Mouse (Mus musculus) heart, adult 2 months (tissue): ENCODE data around the gene Rreb1. TPM values are rescaled to one million over a fixed set of nuclear protein-coding genes. Genes with fewer than 3 reads are reported as not detected.

Experiments used
- DNase-seq, 2 experiments: peaks; one replicate each; pipeline ENCODE4 v3.0.0; 2021
- H3K27ac ChIP-seq: fragments of 200-600 bp; 2 replicates; pipeline ENCODE4 v1.8.1; 2022
- H3K27me3 ChIP-seq: fragments of 200-500 bp; 2 replicates; pipeline ENCODE4 v1.6.1; 2012; ENCODE audit warnings: mild to moderate bottlenecking, low read length, inconsistent platforms, mixed read lengths; ENCODE audit not compliant: control insufficient read depth, insufficient read depth
- H3K36me3 ChIP-seq: fragments of 200-500 bp; 2 replicates; pipeline ENCODE4 v1.6.1; 2012; ENCODE audit warnings: low read length, inconsistent platforms; ENCODE audit not compliant: control insufficient read depth, insufficient read depth
- H3K4me1 ChIP-seq: fragments of 200-500 bp; 2 replicates; pipeline ENCODE4 v1.6.1; 2011; ENCODE audit warnings: low read length; ENCODE audit not compliant: control insufficient read depth, insufficient read depth
- H3K4me3 ChIP-seq: fragments of 200-600 bp; 2 replicates; pipeline ENCODE4 v1.8.1; 2022
- H3K79me2 ChIP-seq: fragments of 200-500 bp; replicated peaks from 2 replicates; pipeline ENCODE4 v1.6.1; 2012; ENCODE audit warnings: mild to moderate bottlenecking, inconsistent platforms, low read length, moderate library complexity, mixed read lengths; ENCODE audit not compliant: control insufficient read depth, insufficient read depth
- H3K9ac ChIP-seq: fragments of 200-500 bp; 2 replicates; pipeline ENCODE4 v1.6.1; 2012; ENCODE audit warnings: low read depth, mild to moderate bottlenecking, control low read depth, inconsistent platforms, low read length, mixed read lengths
- CTCF ChIP-seq: fragments of 200-600 bp; IDR thresholded peaks from 2 replicates; pipeline ENCODE4 v1.8.1; 2022; ENCODE audit warnings: antibody characterized with exemption, mild to moderate bottlenecking, moderate library complexity
- EP300 ChIP-seq: fragments of 200-500 bp; IDR thresholded peaks from 2 replicates; pipeline ENCODE4 v1.6.1; 2011; ENCODE audit warnings: low read depth, low read length, control low read depth; ENCODE audit not compliant: insufficient read depth
- POLR2A ChIP-seq: fragments of 200-500 bp; IDR thresholded peaks from 2 replicates; pipeline ENCODE4 v1.6.1; 2011; ENCODE audit warnings: mild to moderate bottlenecking, low read depth, low read length, control low read depth; ENCODE audit not compliant: insufficient read depth
- WGBS: fragments of 180-500 bp; shearing (Covaris S2); methylation state at CpG from one replicate; pipeline ENCODE4 v1.1.7; 2018; 5-methylcytosine and 5-hydroxymethylcytosine counted together
- intact Hi-C: fragments of 180-260 bp; cut with DNase I; formaldehyde crosslinking; loops from one replicate; pipeline ENCODE4 v1.15.1; 2025
- polyA plus RNA-seq: library from polyadenylated mRNA; depleted of rRNA; stranded (reverse); fragments of >200 nt; gene quantifications from 2 replicates; pipeline ENCODE4 v1.2.3, GENCODE M21; 2012
- total RNA-seq, 2 experiments: library from RNA; stranded (reverse); gene quantifications; 2 replicates each; pipeline ENCODE4 v1.2.3; 2021

The Rreb1 gene
- total and polyA plus RNA-seq, 3 experiments, result 12.8 to 57.5 (median 34.3) TPM

GRCm38 (mm10) chr13:37858066-37858501 lies 79.9 kb downstream of the Rreb1 start:
- intact Hi-C loops, result no loop called here
- WGBS, result 2% methylated on average over 19 of the region's 19 CpGs
- H3K4me1 ChIP-seq, result peaks cover 18% of the 10 kb centered on the region

GRCm38 (mm10) chr13:37858508-37858907 lies 80.3 kb downstream of the Rreb1 start:
- intact Hi-C loops, result no loop called here
- peaks cover 20% of the 10 kb centered on the region for H3K4me1 ChIP-seq
- H3K36me3 ChIP-seq, result peaks cover 7% of the 10 kb centered on the region
- H3K79me2 ChIP-seq, result peaks cover 7% of the 10 kb centered on the region
- H3K27ac ChIP-seq, result peak overlapping the region; percentile 95
- no peaks in the 10 kb centered on the region for H3K27me3 ChIP-seq
- no peak for TF ChIP-seq POLR2A
- TF ChIP-seq CTCF, result no peak
- no peak for TF ChIP-seq EP300
- peak overlapping the region; percentile 75 for H3K4me3 ChIP-seq
- peak overlapping the region; percentile 62 for H3K9ac ChIP-seq
- WGBS, result 55% methylated on average over 9 of the region's 9 CpGs
- peak in 1 of 2 experiments; percentile 27 for DNase-seq

More at GRCm38 (mm10) chr13:37858066-37858501, 79.9 kb downstream of the Rreb1 start:
- no peak for DNase-seq
- Histone ChIP-seq H3K9ac (peak overlapping the region; percentile 62), H3K4me3 (peak overlapping the region; percentile 75), H3K79me2 (peaks cover 7% of the 10 kb centered on the region), H3K27me3 (no peaks in the 10 kb centered on the region), H3K27ac (peak overlapping the region; percentile 95), H3K36me3 (peaks cover 8% of the 10 kb centered on the region)
- TF ChIP-seq EP300 (no peak), CTCF (peak; percentile 18; the same call in 1 of the 2 replicates)

GRCm38 (mm10) chr13:37859782-37860181 lies 81.6 kb downstream of the Rreb1 start:
- Histone ChIP-seq H3K36me3 (peaks cover 6% of the 10 kb centered on the region), H3K9ac (no peak overlapping the region), H3K4me3 (no peak overlapping the region), H3K27me3 (no peaks in the 10 kb centered on the region), H3K27ac (no peak overlapping the region), H3K79me2 (peaks cover 9% of the 10 kb centered on the region), H3K4me1 (peaks cover 14% of the 10 kb centered on the region)
- intact Hi-C loops, result no loop called here
- TF ChIP-seq CTCF (no peak), POLR2A (no peak), EP300 (no peak)
- peak in 1 of 2 experiments; percentile 13 for DNase-seq
- 74% methylated on average over 8 of the region's 8 CpGs for WGBS

- Histone ChIP-seq H3K4me3 (no peak overlapping the region), H3K27me3 (no peaks in the 10 kb centered on the region), H3K4me1 (peaks cover 14% of the 10 kb centered on the region), H3K9ac (no peak overlapping the region), H3K79me2 (peaks cover 9% of the 10 kb centered on the region), H3K36me3 (peaks cover 5% of the 10 kb centered on the region), H3K27ac (no peak overlapping the region)
- DNase-seq, result no peak
- WGBS, result 97% methylated on average over 3 of the region's 3 CpGs
- no peak for TF ChIP-seq CTCF
- intact Hi-C loops, result no loop called here
Observed at GRCm38 (mm10) chr13:37860204-37860603, 82.0 kb downstream of the Rreb1 start.

- no peak overlapping the region for H3K4me3 ChIP-seq
- intact Hi-C loops, result no loop called here
- no peak overlapping the region for H3K9ac ChIP-seq
- no peaks in the 10 kb centered on the region for H3K27me3 ChIP-seq
- peaks cover 10% of the 10 kb centered on the region for H3K79me2 ChIP-seq
- H3K36me3 ChIP-seq, result peaks cover 8% of the 10 kb centered on the region
- DNase-seq, result peak in 1 of 2 experiments; percentile 9
- H3K4me1 ChIP-seq, result peaks cover 16% of the 10 kb centered on the region
- no peak overlapping the region; the same call in 1 of the 2 replicates for H3K27ac ChIP-seq
- WGBS, result 75% methylated on average over 3 of the region's 3 CpGs
- no peak for TF ChIP-seq POLR2A
- TF ChIP-seq EP300, result no peak
- TF ChIP-seq CTCF, result no peak
Observed at GRCm38 (mm10) chr13:37860789-37861188, 82.6 kb downstream of the Rreb1 start.

GRCm38 (mm10) chr13:37862492-37862891 lies 84.3 kb downstream of the Rreb1 start:
- intact Hi-C loops, result no loop called here
- DNase-seq, result no peak

More at GRCm38 (mm10) chr13:37862492-37862891, 84.3 kb downstream of the Rreb1 start:
- Histone ChIP-seq H3K27ac (no peak overlapping the region), H3K79me2 (peaks cover 10% of the 10 kb centered on the region), H3K4me1 (peaks cover 25% of the 10 kb centered on the region), H3K9ac (no peak overlapping the region), H3K27me3 (no peaks in the 10 kb centered on the region), H3K36me3 (peaks cover 8% of the 10 kb centered on the region), H3K4me3 (no peak overlapping the region)
- 42% methylated on average over 6 of the region's 6 CpGs for WGBS
- TF ChIP-seq CTCF (no peak), EP300 (no peak), POLR2A (no peak)
